Mouse (Mus musculus) CH12.LX (cell line): Measurements from ENCODE around the gene Fgfr2. TPM values are rescaled to one million over a fixed set of nuclear protein-coding genes. Genes with fewer than 3 reads are reported as not detected.

Experiments
- DNase-seq: peaks from one replicate; pipeline ENCODE4 v3.0.0-alpha.2; 2013; ENCODE audit errors: extremely low read depth
- H3K27ac ChIP-seq: 2 replicates; pipeline ENCODE4 v1.5.1; 2012; ENCODE audit warnings: low read depth, mild to moderate bottlenecking, control low read depth, moderate library complexity; ENCODE audit not compliant: insufficient read depth
- H3K27me3 ChIP-seq: replicated peaks from 2 replicates; pipeline ENCODE3; 2012; ENCODE audit warnings: inconsistent platforms
- H3K36me3 ChIP-seq, 2 experiments: replicated peaks in 1 of 2; 2 replicates each; pipeline versions ENCODE3 to v1.6.1; 2012; ENCODE audit warnings: inconsistent platforms in 1 of 2, low read length in 1 of 2, mild to moderate bottlenecking in 1 of 2, mixed read lengths in 1 of 2, moderate library complexity in 1 of 2; ENCODE audit not compliant: control insufficient read depth in 1 of 2, insufficient read depth in 1 of 2
- H3K4me1 ChIP-seq, 2 experiments: 2 replicates each; pipeline ENCODE4 v1.6.1; 2012; ENCODE audit warnings: inconsistent platforms in 1 of 2, moderate library complexity in 1 of 2; ENCODE audit not compliant: insufficient read depth in 2 of 2, control insufficient read depth in 1 of 2
- H3K4me2 ChIP-seq: 2 replicates; pipeline ENCODE4 v1.6.1; 2012; ENCODE audit warnings: low read depth, mild to moderate bottlenecking, control low read depth; ENCODE audit not compliant: poor library complexity, insufficient read depth, severe bottlenecking
- H3K4me3 ChIP-seq, 3 experiments: fragments of 150-350 bp in 1 of 3; sonication (generic) in 1 of 3; replicated peaks in 1 of 3; 2 replicates each; pipeline versions ENCODE3 to v1.5.1; 2011 to 2012; ENCODE audit warnings: low read depth in 2 of 3, low read length in 2 of 3, mild to moderate bottlenecking in 2 of 3, moderate library complexity in 2 of 3, control low read depth in 1 of 3, improper control_type of control experiment in 1 of 3, inconsistent platforms in 1 of 3, mixed read lengths in 1 of 3; ENCODE audit not compliant: poor library complexity in 1 of 3
- H3K79me2 ChIP-seq: replicated peaks from 2 replicates; pipeline ENCODE4 v1.6.1; 2012; ENCODE audit warnings: mild to moderate bottlenecking, moderate library complexity; ENCODE audit not compliant: control insufficient read depth, poor library complexity, insufficient read depth, severe bottlenecking; ENCODE audit errors: extremely low read depth
- H3K9ac ChIP-seq: 2 replicates; pipeline ENCODE4 v1.6.1; 2012; ENCODE audit warnings: low read depth, mild to moderate bottlenecking, control low read depth, moderate library complexity; ENCODE audit not compliant: insufficient read depth
- H3K9me3 ChIP-seq: replicated peaks from 2 replicates; pipeline ENCODE3; 2012; ENCODE audit warnings: low read length, inconsistent platforms, mixed read lengths
- BHLHE40 ChIP-seq: IDR thresholded peaks from 2 replicates; pipeline ENCODE4 v1.6.1; 2011; ENCODE audit warnings: mild to moderate bottlenecking, low read depth, low read length, improper control_type of control experiment
- CHD2 ChIP-seq: IDR thresholded peaks from 2 replicates; pipeline ENCODE4 v1.6.1; 2011; ENCODE audit warnings: low read length, improper control_type of control experiment
- CTCF ChIP-seq, 2 experiments: IDR thresholded peaks in 1 of 2; conservative IDR thresholded peaks in 1 of 2; 2 replicates each; pipeline ENCODE4 v1.5.1; 2011 to 2012; ENCODE audit warnings: low read depth in 2 of 2, low read length in 2 of 2, improper control_type of control experiment in 1 of 2, inconsistent platforms in 1 of 2, mild to moderate bottlenecking in 1 of 2, moderate library complexity in 1 of 2
- HCFC1 ChIP-seq: IDR thresholded peaks from 2 replicates; pipeline ENCODE4 v1.6.1; 2012; ENCODE audit warnings: low read depth, mild to moderate bottlenecking, inconsistent platforms, low read length, improper control_type of control experiment
- JUND ChIP-seq: conservative IDR thresholded peaks from 2 replicates; pipeline ENCODE4 v1.6.1; 2011; ENCODE audit warnings: low read depth, low read length, improper control_type of control experiment
- KAT2A ChIP-seq: IDR thresholded peaks from 2 replicates; pipeline ENCODE4 v1.6.1; 2012; ENCODE audit warnings: low read length, improper control_type of control experiment, inconsistent platforms; ENCODE audit not compliant: insufficient replicate concordance
- MAFK ChIP-seq: IDR thresholded peaks from 2 replicates; pipeline ENCODE4 v1.6.1; 2011; ENCODE audit warnings: low read length, improper control_type of control experiment; ENCODE audit not compliant: insufficient replicate concordance
- MEF2A ChIP-seq: IDR thresholded peaks from 2 replicates; pipeline ENCODE4 v1.6.1; 2014; ENCODE audit warnings: low read depth, mild to moderate bottlenecking, inconsistent platforms, low read length, improper control_type of control experiment, borderline replicate concordance
- MXI1 ChIP-seq: IDR thresholded peaks from 2 replicates; pipeline ENCODE4 v1.6.1; 2011; ENCODE audit warnings: mild to moderate bottlenecking, low read depth, low read length, improper control_type of control experiment
- MYC ChIP-seq: IDR thresholded peaks from 2 replicates; pipeline ENCODE4 v1.6.1; 2011; ENCODE audit warnings: low read depth, mild to moderate bottlenecking, improper control_type of control experiment, low read length
- PAX5 ChIP-seq: IDR thresholded peaks from 2 replicates; pipeline ENCODE4 v1.6.1; 2012; ENCODE audit warnings: low read length, inconsistent platforms, mixed read lengths
- POLR2A ChIP-seq: IDR thresholded peaks from 2 replicates; pipeline ENCODE4 v1.6.1; 2011; ENCODE audit warnings: low read depth, mild to moderate bottlenecking, improper control_type of control experiment, low read length
- POLR2AphosphoS2 ChIP-seq: IDR thresholded peaks from 2 replicates; pipeline ENCODE4 v1.6.1; 2011; ENCODE audit warnings: low read depth, low read length, improper control_type of control experiment
- RAD21 ChIP-seq: IDR thresholded peaks from 2 replicates; pipeline ENCODE4 v1.6.1; 2011; ENCODE audit warnings: low read depth, mild to moderate bottlenecking, low read length, improper control_type of control experiment, moderate library complexity
- RCOR1 ChIP-seq: conservative IDR thresholded peaks from 2 replicates; pipeline ENCODE4 v1.6.1; 2012; ENCODE audit warnings: low read depth, mild to moderate bottlenecking, inconsistent platforms, low read length, improper control_type of control experiment
- SIN3A ChIP-seq: IDR thresholded peaks from 2 replicates; pipeline ENCODE4 v1.6.1; 2012; ENCODE audit warnings: low read length, improper control_type of control experiment, inconsistent platforms
- SMC3 ChIP-seq: IDR thresholded peaks from 2 replicates; pipeline ENCODE4 v1.6.1; 2011; ENCODE audit warnings: low read depth, low read length, improper control_type of control experiment
- TCF12 ChIP-seq: IDR thresholded peaks from 2 replicates; pipeline ENCODE4 v1.6.1; 2014; ENCODE audit warnings: low read depth, mild to moderate bottlenecking, inconsistent platforms, low read length, improper control_type of control experiment
- UBTF ChIP-seq: IDR thresholded peaks from 2 replicates; pipeline ENCODE4 v1.6.1; 2012; ENCODE audit warnings: low read depth, mild to moderate bottlenecking, inconsistent platforms, low read length, improper control_type of control experiment, moderate library complexity
- ZC3H11A ChIP-seq: IDR thresholded peaks from 2 replicates; pipeline ENCODE4 v1.6.1; 2012; ENCODE audit warnings: low read depth, mild to moderate bottlenecking, inconsistent platforms, low read length, improper control_type of control experiment
- ZMIZ1 ChIP-seq: IDR thresholded peaks from 2 replicates; pipeline ENCODE4 v1.6.1; 2012; ENCODE audit warnings: low read depth, mild to moderate bottlenecking, inconsistent platforms, low read length, improper control_type of control experiment
- dilution Hi-C: fragments of 300-500 bp; cut with MboI; formaldehyde crosslinking; loops from 2 replicates; pipeline ENCODE4 v1.14.3; 2020; ENCODE audit warnings: low sequenced_read_pairs; ENCODE audit not compliant: extremely low pct_unique_long_range_greater_than_20kb, extremely low pct_ligation_motif_present
- in situ Hi-C: fragments of 300-500 bp; cut with MboI; formaldehyde crosslinking; loops from 3 replicates; pipeline ENCODE4 v1.14.3; 2019; ENCODE audit warnings: low sequenced_read_pairs, low pct_ligation_motif_present, low pct_unique_long_range_greater_than_20kb, mixed read lengths
- polyA plus RNA-seq: library from polyadenylated mRNA; unstranded; fragments of >175 nt; gene quantifications from 2 replicates; pipeline ENCODE4 v1.2.1, GENCODE M21; 2012; ENCODE audit warnings: low read depth; ENCODE audit not compliant: insufficient read length
- total RNA-seq, 2 experiments: library from RNA; depleted of rRNA; stranded (reverse); fragments of 300-350 nt in 1 of 2; fragments of >200 nt in 1 of 2; gene quantifications; 2 replicates each; pipeline ENCODE4 v1.2.3; 2012 to 2014

The Fgfr2 gene
- total and polyA plus RNA-seq, 3 experiments: not detected

GRCm38 (mm10) chr7:133066776-133067175 lies 56.4 kb downstream of the Fgfr2 start:
- no peaks in the 10 kb centered on the region for H3K79me2 ChIP-seq
- H3K27ac ChIP-seq: no peak overlapping the region
- H3K4me1 ChIP-seq: no peaks in the 10 kb centered on the region
- dilution Hi-C loops: no loop called here
- H3K4me2 ChIP-seq: no peak overlapping the region
- H3K9ac ChIP-seq: no peak overlapping the region
- no peaks in the 10 kb centered on the region for H3K9me3 ChIP-seq
- no peak overlapping the region for H3K4me3 ChIP-seq
- TF ChIP-seq MXI1 (no peak), RAD21 (no peak), SMC3 (no peak), UBTF (no peak), BHLHE40 (no peak), CTCF (conservative IDR thresholded peaks at IDR 0.05 in 1 of 2, IDR thresholded peaks at IDR 0.05 in 1 of 2; ENCODE audit: low read depth in 2 of 2, low read length in 2 of 2) (no peak), TCF12 (no peak), RCOR1 (no peak), KAT2A (no peak), PAX5 (no peak)
- H3K27me3 ChIP-seq: peaks cover 92% of the 10 kb centered on the region
- no peaks in the 10 kb centered on the region for H3K36me3 ChIP-seq
- no peak for DNase-seq
- in situ Hi-C loops: no loop called here

GRCm38 (mm10) chr7:133062055-133062454 lies 61.1 kb downstream of the Fgfr2 start:
- Histone ChIP-seq H3K27ac (no peak overlapping the region), H3K9me3 (no peaks in the 10 kb centered on the region), H3K4me3 (no peak overlapping the region), H3K27me3 (peaks cover 93% of the 10 kb centered on the region), H3K4me1 (no peaks in the 10 kb centered on the region), H3K36me3 (no peaks in the 10 kb centered on the region), H3K4me2 (no peak overlapping the region), H3K9ac (no peak overlapping the region), H3K79me2 (no peaks in the 10 kb centered on the region)
- no peak for TF ChIP-seq POLR2A
- dilution Hi-C loops: no loop called here
- no peak for DNase-seq
- in situ Hi-C loops: no loop called here

- H3K9me3 ChIP-seq: no peaks in the 10 kb centered on the region
- no peak overlapping the region for H3K4me3 ChIP-seq
- no peak overlapping the region for H3K27ac ChIP-seq
- H3K36me3 ChIP-seq: no peaks in the 10 kb centered on the region
- H3K4me1 ChIP-seq: no peaks in the 10 kb centered on the region
- in situ Hi-C loops: no loop called here
- DNase-seq: no peak
- H3K9ac ChIP-seq: no peak overlapping the region
- no peak for TF ChIP-seq PAX5
- TF ChIP-seq JUND: no peak
- no peak for TF ChIP-seq POLR2AphosphoS2
- TF ChIP-seq HCFC1: no peak
- no peak for TF ChIP-seq CTCF (conservative IDR thresholded peaks at IDR 0.05 in 1 of 2, IDR thresholded peaks at IDR 0.05 in 1 of 2; ENCODE audit: low read depth in 2 of 2, low read length in 2 of 2)
- TF ChIP-seq CHD2: no peak
- TF ChIP-seq ZMIZ1: no peak
- no peak for TF ChIP-seq MYC
- no peak for TF ChIP-seq MAFK
- no peak for TF ChIP-seq MEF2A
- no peak for TF ChIP-seq SIN3A
- no peak for TF ChIP-seq ZC3H11A
- no peak for TF ChIP-seq BHLHE40
- no peak for TF ChIP-seq UBTF
- no peak for TF ChIP-seq RCOR1
- TF ChIP-seq, all 38 proteins: peak for 0
- Histone ChIP-seq H3K4me2 (no peak overlapping the region), H3K27me3 (peaks cover 92% of the 10 kb centered on the region), H3K79me2 (no peaks in the 10 kb centered on the region)
- dilution Hi-C loops: no loop called here
These were observed 63.0 kb downstream of the Fgfr2 start for GRCm38 (mm10) chr7:133060170-133060569.
